Mouse (Mus musculus) hindbrain, embryonic 11.5 days (tissue): Measurements from ENCODE around the gene Kcnc3. TPM values are rescaled to one million over a fixed set of nuclear protein-coding genes. Genes with fewer than 3 reads are reported as not detected.

Source experiments
- ATAC-seq: fragments of 200-750 bp; cut with Nextera tagmentation; 2 replicates; pipeline ENCODE4 v1.8.0; 2017; ENCODE audit warnings: mild to moderate bottlenecking, moderate TSS enrichment, moderate library complexity; ENCODE audit not compliant: low FRiP score
- DNase-seq: peaks from one replicate; pipeline ENCODE4 v3.0.0-alpha.2; 2015; ENCODE audit warnings: low spot score
- H3K27ac ChIP-seq: fragments of 300-500 bp; sonication (generic); 2 replicates; pipeline ENCODE4 v1.5.1; 2014; ENCODE audit warnings: mild to moderate bottlenecking, low read depth, low read length
- H3K27me3 ChIP-seq: fragments of 300-500 bp; sonication (generic); 2 replicates; pipeline ENCODE4 v1.6.1; 2014; ENCODE audit warnings: mild to moderate bottlenecking, low read length, moderate library complexity, mixed read lengths; ENCODE audit not compliant: control insufficient read depth, insufficient read depth
- H3K36me3 ChIP-seq: fragments of 300-500 bp; sonication (generic); 2 replicates; pipeline ENCODE4 v1.6.1; 2014; ENCODE audit warnings: mild to moderate bottlenecking, low read length, moderate library complexity, mixed read lengths; ENCODE audit not compliant: control insufficient read depth, insufficient read depth
- H3K4me1 ChIP-seq: fragments of 300-500 bp; sonication (generic); replicated peaks from 2 replicates; pipeline ENCODE4 v1.6.1; 2014; ENCODE audit warnings: low read length, mixed read lengths; ENCODE audit not compliant: control insufficient read depth, insufficient read depth
- H3K4me2 ChIP-seq: fragments of 300-500 bp; sonication (generic); replicated peaks from 2 replicates; pipeline ENCODE4 v1.6.1; 2014; ENCODE audit warnings: mild to moderate bottlenecking, low read depth, low read length
- H3K4me3 ChIP-seq: fragments of 300-500 bp; sonication (generic); 2 replicates; pipeline ENCODE4 v1.5.1; 2014; ENCODE audit warnings: low read depth, low read length
- H3K9ac ChIP-seq: fragments of 300-500 bp; sonication (generic); 2 replicates; pipeline ENCODE4 v1.6.1; 2014; ENCODE audit warnings: low read depth, low read length
- H3K9me3 ChIP-seq: fragments of 300-500 bp; sonication (generic); 2 replicates; pipeline ENCODE4 v1.6.1; 2016; ENCODE audit warnings: low read length; ENCODE audit not compliant: control insufficient read depth
- WGBS: fragments of 180-500 bp; shearing (Covaris S2); extraction: QIAGEN DNeasy Blood & Tissue Kit; methylation state at CpG from one replicate; pipeline ENCODE4 v1.1.7; 2014; 5-methylcytosine and 5-hydroxymethylcytosine counted together
- polyA plus RNA-seq: library from polyadenylated mRNA; unstranded; fragments of >200 nt; fragmentation: Nextera tagmentation; extraction: Ambion mirVana; gene quantifications from 2 replicates; pipeline ENCODE4 v1.2.1, GENCODE M21; 2014

Kcnc3 gene
- polyA plus RNA-seq, 1 experiment from 2014 or later: 2.1 TPM

- WGBS: 62% methylated on average over 5 of the region's 5 CpGs
- H3K36me3 ChIP-seq: no peaks in the 10 kb centered on the region
- peaks cover 10% of the 10 kb centered on the region for H3K4me1 ChIP-seq
- peaks cover 27% of the 10 kb centered on the region for H3K27me3 ChIP-seq
- H3K9me3 ChIP-seq: no peaks in the 10 kb centered on the region
- ATAC-seq (no peak), DNase-seq (no peak)
- H3K27ac ChIP-seq: no peak overlapping the region
- H3K4me2 ChIP-seq: no peak overlapping the region
- no peak overlapping the region for H3K4me3 ChIP-seq
- H3K9ac ChIP-seq: no peak overlapping the region
Measured at GRCm38 (mm10) chr7:44596996-44597538, 6.6 kb downstream of the Kcnc3 start.

- H3K9ac ChIP-seq: no peak overlapping the region
- no peak overlapping the region for H3K4me3 ChIP-seq
- peaks cover 7% of the 10 kb centered on the region for H3K4me1 ChIP-seq
- no peak for ATAC-seq
- H3K27ac ChIP-seq: no peak overlapping the region
- WGBS: 90% methylated on average over 4 of the region's 4 CpGs
- no peak overlapping the region for H3K4me2 ChIP-seq
- DNase-seq: no peak
- peaks cover 27% of the 10 kb centered on the region for H3K27me3 ChIP-seq
- H3K9me3 ChIP-seq: no peaks in the 10 kb centered on the region
- H3K36me3 ChIP-seq: no peaks in the 10 kb centered on the region
Measured at GRCm38 (mm10) chr7:44597666-44598065, 7.2 kb downstream of the Kcnc3 start.

GRCm38 (mm10) chr7:44598336-44598735, 7.9 kb downstream of the Kcnc3 start:
- 84% methylated on average over 12 of the region's 12 CpGs for WGBS

GRCm38 (mm10) chr7:44600691-44601262, 10.3 kb downstream of the Kcnc3 start:
- no peak overlapping the region for H3K4me2 ChIP-seq
- H3K9me3 ChIP-seq: no peaks in the 10 kb centered on the region
- no peak overlapping the region for H3K27ac ChIP-seq
- no peak for ATAC-seq
- peaks cover 8% of the 10 kb centered on the region for H3K4me1 ChIP-seq
- no peak for DNase-seq
- WGBS: 82% methylated on average over 10 of the region's 10 CpGs
- H3K9ac ChIP-seq: no peak overlapping the region
- H3K4me3 ChIP-seq: no peak overlapping the region
- no peaks in the 10 kb centered on the region for H3K36me3 ChIP-seq
- peaks cover 19% of the 10 kb centered on the region for H3K27me3 ChIP-seq

More at GRCm38 (mm10) chr7:44598336-44598735, 7.9 kb downstream of the Kcnc3 start:
- Histone ChIP-seq H3K4me1 (peaks cover 3% of the 10 kb centered on the region), H3K4me3 (no peak overlapping the region), H3K27ac (no peak overlapping the region), H3K27me3 (peaks cover 20% of the 10 kb centered on the region), H3K4me2 (no peak overlapping the region), H3K9me3 (no peaks in the 10 kb centered on the region), H3K36me3 (no peaks in the 10 kb centered on the region), H3K9ac (no peak overlapping the region)
- ATAC-seq: no peak
- DNase-seq: no peak

- peaks cover 8% of the 10 kb centered on the region for H3K4me1 ChIP-seq
- ATAC-seq (no peak), DNase-seq (peak; percentile 6)
- H3K36me3 ChIP-seq: no peaks in the 10 kb centered on the region
- peak overlapping the region; percentile 38 for H3K9ac ChIP-seq
- H3K27ac ChIP-seq: no peak overlapping the region
- no peak overlapping the region for H3K4me3 ChIP-seq
- no peak overlapping the region for H3K4me2 ChIP-seq
- WGBS: 15% methylated on average over 12 of the region's 19 CpGs
- no peaks in the 10 kb centered on the region for H3K9me3 ChIP-seq
- peaks cover 27% of the 10 kb centered on the region for H3K27me3 ChIP-seq
Measured at GRCm38 (mm10) chr7:44601646-44602045, 11.2 kb downstream of the Kcnc3 start.

- H3K27ac ChIP-seq: 0 out of 2 replicates have a peak overlapping the region, but pooled peaks have one; percentile 30
- ATAC-seq (peak; percentile 20), DNase-seq (peak; percentile 53)
- no peaks in the 10 kb centered on the region for H3K36me3 ChIP-seq
- WGBS: 17% methylated on average over 11 of the region's 11 CpGs
- peaks cover 30% of the 10 kb centered on the region for H3K27me3 ChIP-seq
- no peaks in the 10 kb centered on the region for H3K9me3 ChIP-seq
- 0 out of 2 replicates have a peak overlapping the region, but pooled peaks have one; percentile 7 for H3K4me2 ChIP-seq
- H3K4me3 ChIP-seq: no peak overlapping the region
- H3K4me1 ChIP-seq: peaks cover 8% of the 10 kb centered on the region
- H3K9ac ChIP-seq: no peak overlapping the region
Measured at GRCm38 (mm10) chr7:44602443-44602842, 12.0 kb downstream of the Kcnc3 start.

- ATAC-seq: 0 out of 2 replicates have a peak, but pooled peaks have one; percentile 1
- WGBS: 2% methylated on average over 20 of the region's 20 CpGs
- Histone ChIP-seq H3K4me3 (no peak overlapping the region; the same call in 1 of the 2 replicates), H3K27me3 (peaks cover 30% of the 10 kb centered on the region), H3K4me2 (peak overlapping the region; percentile 43), H3K27ac (no peak overlapping the region), H3K9ac (no peak overlapping the region), H3K36me3 (no peaks in the 10 kb centered on the region), H3K9me3 (no peaks in the 10 kb centered on the region), H3K4me1 (peaks cover 8% of the 10 kb centered on the region)
- peak; percentile 43 for DNase-seq
Measured at GRCm38 (mm10) chr7:44603186-44603855, 12.9 kb downstream of the Kcnc3 start.

GRCm38 (mm10) chr7:44604139-44604606, 13.7 kb downstream of the Kcnc3 start:
- no peaks in the 10 kb centered on the region for H3K36me3 ChIP-seq
- H3K27ac ChIP-seq: no peak overlapping the region
- peak; percentile 72 for ATAC-seq
- H3K27me3 ChIP-seq: peaks cover 30% of the 10 kb centered on the region
- peak overlapping the region; percentile 22 for H3K4me3 ChIP-seq
- H3K4me1 ChIP-seq: peaks cover 8% of the 10 kb centered on the region
- H3K9me3 ChIP-seq: no peaks in the 10 kb centered on the region
- WGBS: under 1% methylated on average over 17 of the region's 25 CpGs
- H3K4me2 ChIP-seq: peak overlapping the region; percentile 43
- 0 out of 2 replicates have a peak overlapping the region, but pooled peaks have one; percentile 4 for H3K9ac ChIP-seq
- DNase-seq: peak; percentile 78
